Mouse (Mus musculus): ENCODE data around the gene Mcf2l.

Gene Mcf2l

GRCm38 (mm10) chr8:13050550-13050949, 176.9 kb downstream of the Mcf2l start:
- no peak for DNase-seq (ENCODE audit: extremely low read depth, low read depth, low spot score)

GRCm38 (mm10) chr8:13057351-13057750, 183.7 kb downstream of the Mcf2l start:
- DNase-seq (ENCODE audit: extremely low read depth, low read depth, low spot score) = no peak

GRCm38 (mm10) chr8:13060441-13061150, 187.0 kb downstream of the Mcf2l start, which contains the start of gene Proz:
Proz (plus strand) TSS chr8:13060914.
- DNase-seq (ENCODE audit: extremely low read depth, low read depth, low spot score) = no peak

- DNase-seq (ENCODE audit: extremely low read depth, low read depth, low spot score) = no peak
Measured at GRCm38 (mm10) chr8:13063112-13063511, 189.5 kb downstream of the Mcf2l start.

Measured in fat pad, adult 2 months (tissue).